Mouse (Mus musculus): ENCODE data around the gene Cdon. TPM values are rescaled to one million over a fixed set of nuclear protein-coding genes. Genes with fewer than 3 reads are reported as not detected.
A peak's percentile ranks its signal among the peaks of the same experiment; 100 is the strongest.
"Not testable (repeated sequence)": the region's sequence is repeated elsewhere in the genome, so short reads cannot be mapped to it uniquely, and the experiment has no call there.

Cdon gene
- polyA plus RNA-seq, 2 experiments: 39.6 to 83.7 TPM

- Histone ChIP-seq H3K27ac (replicated peaks; ENCODE audit: low read depth, low read length) (peak overlapping the region; percentile 84), H3K36me3 (ENCODE audit: control insufficient read depth, insufficient read depth, low read length) (0 out of 2 replicates have a peak, but pooled peaks cover 7% of the 10 kb centered on the region), H3K4me2 (replicated peaks; ENCODE audit: low read depth, low read length, severe bottlenecking) (peak overlapping the region; percentile 64), H3K9ac (ENCODE audit: low read depth, low read length, severe bottlenecking) (peak overlapping the region; percentile 52), H3K4me3 (replicated peaks; ENCODE audit: low read length) (peak overlapping the region; percentile 47), H3K9me3 (ENCODE audit: control insufficient read depth, low read length) (no peaks in the 10 kb centered on the region), H3K4me1 (ENCODE audit: control insufficient read depth, insufficient read depth, low read length) (peaks cover 43% of the 10 kb centered on the region), H3K27me3 (ENCODE audit: control insufficient read depth, insufficient read depth, low read length) (no peaks in the 10 kb centered on the region)
- WGBS: 7% methylated on average over 8 of the region's 8 CpGs
- ATAC-seq (ENCODE audit: low FRiP score, low read depth) (peak; percentile 51), DNase-seq (ENCODE audit: low spot score) (peak; percentile 92)
- no peak for TF ChIP-seq POLR2A (IDR thresholded peaks at IDR 0.05; ENCODE audit: borderline replicate concordance, extremely low read depth, insufficient read depth, insufficient read length)
These were observed 3.7 kb downstream of the Cdon start for GRCm38 (mm10) chr9:35424671-35425070.

DNA sequence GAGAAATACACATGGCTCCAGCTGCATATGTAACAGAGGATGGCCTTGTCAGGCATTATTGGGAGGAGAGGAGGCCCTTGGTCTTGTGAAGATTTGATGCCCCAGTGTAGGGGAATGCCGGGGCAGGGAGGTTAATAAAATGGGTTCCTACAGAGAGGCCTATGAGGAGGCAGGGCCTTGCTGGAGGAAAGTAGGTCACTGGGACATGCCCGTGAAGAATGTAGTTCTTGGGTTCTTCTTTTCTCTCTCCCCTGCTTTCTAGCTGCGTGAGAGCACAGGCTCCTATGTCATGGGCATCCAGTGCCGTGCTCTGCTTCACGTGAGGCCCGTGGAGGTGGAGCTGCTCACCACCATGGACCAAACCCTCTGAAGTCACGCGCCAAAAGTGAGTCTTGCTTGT lies 9.5 kb downstream of the Cdon start:
- ATAC-seq (ENCODE audit: low FRiP score, low read depth) (no peak), DNase-seq (ENCODE audit: low spot score) (no peak)
- H3K4me3 ChIP-seq (replicated peaks; ENCODE audit: low read length): no peak overlapping the region
- no peak overlapping the region for H3K27ac ChIP-seq (replicated peaks; ENCODE audit: low read depth, low read length)
- H3K9me3 ChIP-seq (ENCODE audit: control insufficient read depth, low read length): no peaks in the 10 kb centered on the region
- H3K4me1 ChIP-seq (ENCODE audit: control insufficient read depth, insufficient read depth, low read length): peaks cover 66% of the 10 kb centered on the region
- 0 out of 2 replicates have a peak overlapping the region, but pooled peaks have one; percentile 7 for H3K4me2 ChIP-seq (replicated peaks; ENCODE audit: low read depth, low read length, severe bottlenecking)
- 74% methylated on average over 8 of the region's 8 CpGs for WGBS
- H3K36me3 ChIP-seq (ENCODE audit: control insufficient read depth, insufficient read depth, low read length): peaks cover 32% of the 10 kb centered on the region
- no peak overlapping the region for H3K9ac ChIP-seq (ENCODE audit: low read depth, low read length, severe bottlenecking)
- no peaks in the 10 kb centered on the region for H3K27me3 ChIP-seq (ENCODE audit: control insufficient read depth, insufficient read depth, low read length)
- TF ChIP-seq POLR2A (IDR thresholded peaks at IDR 0.05; ENCODE audit: borderline replicate concordance, extremely low read depth, insufficient read depth, insufficient read length): no peak

- DNase-seq (ENCODE audit: low spot score) (peak; percentile 67), ATAC-seq (ENCODE audit: low FRiP score, low read depth) (no peak)
- 67% methylated on average over 6 of the region's 6 CpGs for WGBS
- Histone ChIP-seq H3K36me3 (ENCODE audit: control insufficient read depth, insufficient read depth, low read length) (peaks cover 32% of the 10 kb centered on the region), H3K4me1 (ENCODE audit: control insufficient read depth, insufficient read depth, low read length) (peaks cover 67% of the 10 kb centered on the region), H3K27me3 (ENCODE audit: control insufficient read depth, insufficient read depth, low read length) (no peaks in the 10 kb centered on the region), H3K9ac (ENCODE audit: low read depth, low read length, severe bottlenecking) (no peak overlapping the region), H3K4me2 (replicated peaks; ENCODE audit: low read depth, low read length, severe bottlenecking) (0 out of 2 replicates have a peak overlapping the region, but pooled peaks have one; percentile 5), H3K9me3 (ENCODE audit: control insufficient read depth, low read length) (no peaks in the 10 kb centered on the region), H3K27ac (replicated peaks; ENCODE audit: low read depth, low read length) (no peak overlapping the region), H3K4me3 (replicated peaks; ENCODE audit: low read length) (no peak overlapping the region)
- TF ChIP-seq POLR2A (IDR thresholded peaks at IDR 0.05; ENCODE audit: borderline replicate concordance, extremely low read depth, insufficient read depth, insufficient read length): no peak
These were observed 10.5 kb downstream of the Cdon start for GRCm38 (mm10) chr9:35431396-35431795.

DNA sequence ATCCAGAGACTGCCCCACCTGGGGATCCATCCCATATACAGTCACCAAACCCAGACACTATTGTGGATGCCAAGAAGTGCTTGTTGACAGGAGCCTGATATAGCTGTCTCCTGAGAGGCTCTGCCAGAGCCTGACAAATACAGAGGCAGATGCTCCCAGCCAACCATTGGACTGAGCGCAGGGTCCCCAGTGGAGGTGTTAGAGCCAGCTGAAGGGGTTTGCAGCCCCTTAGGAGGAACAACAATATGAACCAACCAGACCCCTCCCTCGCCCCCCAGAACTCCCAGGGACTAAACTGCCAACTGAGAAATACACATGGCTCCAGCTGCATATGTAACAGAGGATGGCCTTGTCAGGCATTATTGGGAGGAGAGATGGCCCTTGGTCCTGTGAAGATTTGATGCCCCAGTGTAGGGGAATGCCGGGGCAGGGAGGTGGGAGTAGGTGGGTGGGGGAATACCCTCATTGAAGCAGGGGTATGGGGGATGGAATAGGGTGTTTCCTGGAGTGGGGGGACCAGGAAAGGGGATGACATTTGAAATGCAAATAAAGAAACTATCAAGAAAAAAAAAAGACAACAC lies 11.9 kb downstream of the Cdon start:
- H3K4me3 ChIP-seq (replicated peaks; ENCODE audit: low read length); H3K4me2 ChIP-seq (replicated peaks; ENCODE audit: low read depth, low read length, severe bottlenecking); H3K9ac ChIP-seq (ENCODE audit: low read depth, low read length, severe bottlenecking); H3K27me3 ChIP-seq (ENCODE audit: control insufficient read depth, insufficient read depth, low read length); DNase-seq (ENCODE audit: low spot score); ATAC-seq (ENCODE audit: low FRiP score, low read depth); H3K27ac ChIP-seq (replicated peaks; ENCODE audit: low read depth, low read length); H3K9me3 ChIP-seq (ENCODE audit: control insufficient read depth, low read length): not testable (repeated sequence)
- Histone ChIP-seq H3K36me3 (ENCODE audit: control insufficient read depth, insufficient read depth, low read length) (peaks cover 31% of the 10 kb centered on the region), H3K4me1 (ENCODE audit: control insufficient read depth, insufficient read depth, low read length) (peaks cover 65% of the 10 kb centered on the region)
- WGBS: 66% methylated on average over 2 of the region's 3 CpGs

GRCm38 (mm10) chr9:35434340-35434739 lies 13.4 kb downstream of the Cdon start:
- WGBS: 65% methylated on average over 3 of the region's 3 CpGs
- H3K36me3 ChIP-seq (ENCODE audit: control insufficient read depth, insufficient read depth, low read length): peaks cover 26% of the 10 kb centered on the region
- no peak overlapping the region for H3K4me2 ChIP-seq (replicated peaks; ENCODE audit: low read depth, low read length, severe bottlenecking)
- DNase-seq (ENCODE audit: low spot score) (no peak), ATAC-seq (ENCODE audit: low FRiP score, low read depth) (no peak)
- peaks cover 73% of the 10 kb centered on the region for H3K4me1 ChIP-seq (ENCODE audit: control insufficient read depth, insufficient read depth, low read length)
- H3K4me3 ChIP-seq (replicated peaks; ENCODE audit: low read length): no peak overlapping the region
- no peaks in the 10 kb centered on the region for H3K27me3 ChIP-seq (ENCODE audit: control insufficient read depth, insufficient read depth, low read length)
- H3K9me3 ChIP-seq (ENCODE audit: control insufficient read depth, low read length): no peaks in the 10 kb centered on the region
- no peak overlapping the region for H3K27ac ChIP-seq (replicated peaks; ENCODE audit: low read depth, low read length)
- TF ChIP-seq POLR2A (IDR thresholded peaks at IDR 0.05; ENCODE audit: borderline replicate concordance, extremely low read depth, insufficient read depth, insufficient read length): no peak
- H3K9ac ChIP-seq (ENCODE audit: low read depth, low read length, severe bottlenecking): no peak overlapping the region

All from limb, embryonic 14.5 days (tissue).